Mouse (Mus musculus) intestine, postnatal 0 days (tissue): ENCODE results near the gene Rab3d. TPM values are rescaled to one million over a fixed set of nuclear protein-coding genes. Genes with fewer than 3 reads are reported as not detected.

Experiments
- ATAC-seq: fragments of 200-750 bp; cut with Nextera tagmentation; 2 replicates; pipeline ENCODE4 v1.8.0; 2017; ENCODE audit warnings: mild to moderate bottlenecking, moderate TSS enrichment, moderate library complexity
- H3K27ac ChIP-seq: fragments of 300-500 bp; sonication (generic); 2 replicates; pipeline ENCODE4 v1.5.1; 2014; ENCODE audit warnings: mild to moderate bottlenecking, low read depth, low read length, moderate library complexity
- H3K27me3 ChIP-seq: fragments of 300-500 bp; sonication (generic); replicated peaks from 2 replicates; pipeline ENCODE4 v1.6.1; 2014; ENCODE audit warnings: low read length, mixed read lengths; ENCODE audit not compliant: control insufficient read depth, insufficient read depth
- H3K36me3 ChIP-seq: fragments of 300-500 bp; sonication (generic); 2 replicates; pipeline ENCODE4 v1.6.1; 2014; ENCODE audit warnings: mild to moderate bottlenecking, moderate library complexity; ENCODE audit not compliant: control insufficient read depth, insufficient read depth
- H3K4me1 ChIP-seq: fragments of 300-500 bp; sonication (generic); replicated peaks from 2 replicates; pipeline ENCODE4 v1.6.1; 2014; ENCODE audit warnings: antibody characterized with exemption, low read length, mixed read lengths; ENCODE audit not compliant: control insufficient read depth, insufficient read depth
- H3K4me2 ChIP-seq: fragments of 300-500 bp; sonication (generic); replicated peaks from 2 replicates; pipeline ENCODE4 v1.6.1; 2014; ENCODE audit warnings: low read depth, mild to moderate bottlenecking, moderate library complexity
- H3K4me3 ChIP-seq: fragments of 300-500 bp; sonication (generic); 2 replicates; pipeline ENCODE4 v1.5.1; 2014; ENCODE audit warnings: low read depth, low read length
- H3K9ac ChIP-seq: fragments of 300-500 bp; sonication (generic); 2 replicates; pipeline ENCODE4 v1.6.1; 2014; ENCODE audit warnings: mild to moderate bottlenecking, low read depth, low read length
- H3K9me3 ChIP-seq: fragments of 300-500 bp; sonication (generic); 2 replicates; pipeline ENCODE4 v1.6.1; 2016; ENCODE audit warnings: mixed run types; ENCODE audit not compliant: control insufficient read depth
- CTCF ChIP-seq: sonication (generic); IDR thresholded peaks from 2 replicates; pipeline ENCODE4 v1.5.1; 2016; ENCODE audit warnings: low read depth, mild to moderate bottlenecking, control low read depth, antibody characterized with exemption, moderate library complexity
- WGBS: fragments of 180-500 bp; shearing (Covaris S2); extraction: QIAGEN DNeasy Blood & Tissue Kit; methylation state at CpG from one replicate; pipeline ENCODE4 v1.1.7; 2014; 5-methylcytosine and 5-hydroxymethylcytosine counted together
- polyA plus RNA-seq: library from polyadenylated mRNA; unstranded; fragments of >200 nt; fragmentation: Nextera tagmentation; extraction: Ambion mirVana; gene quantifications from 2 replicates; pipeline ENCODE4 v1.2.1, GENCODE M21; 2015

The Rab3d gene
- polyA plus RNA-seq, 1 experiment from 2014 or later: 19.9 TPM

DNA sequence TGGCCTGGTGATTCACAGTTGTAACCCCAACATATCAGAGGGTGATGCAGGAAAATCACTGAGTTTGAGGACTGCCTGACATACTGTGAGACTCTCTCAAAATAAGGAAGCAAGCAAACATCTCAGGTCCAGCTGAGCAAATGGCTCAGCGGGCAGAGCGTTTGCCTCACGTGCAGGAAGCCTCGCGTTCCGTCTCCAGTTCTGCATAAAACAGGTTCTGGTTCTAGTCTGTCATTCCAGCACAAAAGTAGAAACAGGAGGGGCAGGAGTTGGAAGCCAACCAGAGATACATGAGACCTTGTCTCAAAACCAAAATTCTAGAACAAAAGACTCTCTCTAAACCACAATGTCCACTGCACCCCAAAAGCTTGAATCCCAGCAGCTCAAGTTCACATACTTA, 8.8 kb upstream of the Rab3d start:
- ATAC-seq: no peak
- 2% methylated on average over 6 of the region's 6 CpGs for WGBS

DNA sequence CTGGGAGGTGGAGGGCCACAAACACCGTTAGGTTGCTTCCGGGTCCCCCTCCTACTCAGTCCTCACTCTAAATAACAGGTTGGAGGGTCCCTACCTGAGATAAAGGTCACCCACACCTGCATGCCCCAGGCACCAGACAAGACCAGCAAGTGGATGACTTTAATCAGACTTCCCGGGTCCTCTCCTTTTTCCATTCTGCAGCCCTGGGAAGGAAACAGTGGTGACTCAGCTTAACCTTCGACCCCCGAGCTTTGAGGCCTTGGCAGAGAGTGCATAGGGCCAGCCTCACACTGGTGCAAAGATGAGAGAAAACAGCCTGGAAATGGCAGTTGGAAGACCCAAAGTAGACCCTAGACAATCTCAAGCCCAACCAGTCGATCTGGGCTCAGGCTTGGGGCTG, 8.2 kb upstream of the Rab3d start:
- no peak for ATAC-seq
- H3K4me1 ChIP-seq: peaks cover 5% of the 10 kb centered on the region; the same call in 1 of the 2 replicates
- peak overlapping the region; percentile 70 for H3K4me2 ChIP-seq
- H3K27me3 ChIP-seq: no peaks in the 10 kb centered on the region
- no peaks in the 10 kb centered on the region for H3K9me3 ChIP-seq
- no peak for TF ChIP-seq CTCF
- no peaks in the 10 kb centered on the region; the same call in 1 of the 2 replicates for H3K36me3 ChIP-seq
- 50% methylated on average over 6 of the region's 6 CpGs for WGBS
- no peak overlapping the region for H3K9ac ChIP-seq
- peak overlapping the region; percentile 54; the same call in 1 of the 2 replicates for H3K4me3 ChIP-seq
- H3K27ac ChIP-seq: no peak overlapping the region; the same call in 1 of the 2 replicates

More for the DNA sequence above, 8.8 kb upstream of the Rab3d start:
- Histone ChIP-seq H3K27ac (peak overlapping the region; percentile 29; the same call in 1 of the 2 replicates), H3K36me3 (no peaks in the 10 kb centered on the region; the same call in 1 of the 2 replicates), H3K27me3 (no peaks in the 10 kb centered on the region), H3K4me3 (peak overlapping the region; percentile 54), H3K4me1 (peaks cover 5% of the 10 kb centered on the region; the same call in 1 of the 2 replicates), H3K9me3 (no peaks in the 10 kb centered on the region), H3K9ac (peak overlapping the region; percentile 50), H3K4me2 (peak overlapping the region; percentile 70)
- no peak for TF ChIP-seq CTCF

DNA sequence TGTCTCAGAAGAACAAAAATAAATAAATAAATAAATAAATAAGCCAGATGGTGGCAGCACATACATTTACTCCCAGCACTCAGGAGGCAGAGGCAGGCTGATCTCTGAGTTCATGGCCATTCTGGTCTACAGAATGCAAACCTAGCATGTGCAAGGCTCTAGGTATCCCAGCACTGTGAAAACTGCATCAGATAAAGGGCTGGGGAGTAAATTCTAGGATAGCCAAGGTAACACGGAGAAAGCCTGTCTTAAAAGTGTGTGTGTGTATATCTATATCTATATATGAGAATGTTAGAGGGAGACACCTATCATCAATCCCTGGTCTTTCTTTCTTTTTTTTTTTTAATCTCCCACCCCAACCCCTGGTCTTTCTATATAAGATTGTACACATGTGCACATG, 7.5 kb upstream of the Rab3d start:
- no peak for ATAC-seq
- H3K4me1 ChIP-seq: peaks cover 5% of the 10 kb centered on the region; the same call in 1 of the 2 replicates
- no peak overlapping the region for H3K4me3 ChIP-seq
- no peak for TF ChIP-seq CTCF
- H3K27me3 ChIP-seq: no peaks in the 10 kb centered on the region
- WGBS: 97% methylated on average over 1 of the region's 1 CpGs
- H3K27ac ChIP-seq: no peak overlapping the region
- H3K9ac ChIP-seq: no peak overlapping the region
- H3K4me2 ChIP-seq: no peak overlapping the region
- no peaks in the 10 kb centered on the region; the same call in 1 of the 2 replicates for H3K36me3 ChIP-seq
- H3K9me3 ChIP-seq: no peaks in the 10 kb centered on the region

DNA sequence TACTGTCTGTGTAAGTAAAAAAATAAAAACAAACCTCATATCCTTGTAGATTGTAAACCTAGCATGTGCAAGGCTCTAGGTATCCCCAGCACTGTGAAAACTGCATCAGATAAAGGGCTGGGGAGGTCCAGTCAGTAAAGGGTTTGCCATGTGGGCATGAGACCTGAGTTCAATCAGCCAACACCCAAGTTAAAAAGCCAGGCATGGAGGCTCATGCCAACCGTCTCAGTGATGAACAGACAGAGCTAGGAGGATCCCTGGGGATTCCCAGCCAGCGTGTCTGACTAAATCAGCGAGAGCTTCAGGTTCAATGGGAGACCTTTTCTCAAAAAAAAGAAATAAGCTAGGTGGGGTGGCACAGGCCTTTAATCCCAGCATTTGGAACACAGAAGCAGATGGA, 7.0 kb upstream of the Rab3d start:
- Histone ChIP-seq H3K4me2 (no peak overlapping the region), H3K36me3 (no peaks in the 10 kb centered on the region; the same call in 1 of the 2 replicates), H3K27ac (no peak overlapping the region), H3K4me3 (no peak overlapping the region), H3K4me1 (peaks cover 5% of the 10 kb centered on the region; the same call in 1 of the 2 replicates), H3K27me3 (no peaks in the 10 kb centered on the region), H3K9ac (no peak overlapping the region), H3K9me3 (no peaks in the 10 kb centered on the region)
- no peak for TF ChIP-seq CTCF
- WGBS: 94% methylated on average over 3 of the region's 3 CpGs
- ATAC-seq: no peak

DNA sequence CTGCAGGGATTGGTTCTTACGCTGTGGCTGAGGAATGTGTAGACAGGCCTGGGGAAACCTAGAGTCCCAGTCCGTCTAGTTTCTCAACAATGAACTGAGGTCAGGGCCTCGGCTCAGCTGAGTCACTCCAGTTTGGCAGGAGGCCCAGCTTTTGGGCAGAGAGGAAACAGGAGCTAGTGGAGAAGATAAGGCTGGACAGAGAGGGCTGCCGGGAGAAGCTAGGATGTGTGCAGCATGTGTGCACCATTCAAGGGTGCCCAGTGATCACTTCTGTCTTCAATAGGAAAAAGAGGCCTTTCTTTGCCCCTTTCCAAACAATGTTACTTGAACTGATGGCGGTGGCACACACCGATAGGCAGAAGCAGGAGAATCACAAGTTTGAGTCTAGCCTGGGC, 6.1 kb upstream of the Rab3d start:
- WGBS: 33% methylated on average over 6 of the region's 6 CpGs
- Histone ChIP-seq H3K4me3 (no peak overlapping the region), H3K27me3 (no peaks in the 10 kb centered on the region), H3K27ac (no peak overlapping the region), H3K4me2 (no peak overlapping the region), H3K9ac (no peak overlapping the region), H3K4me1 (peaks cover 5% of the 10 kb centered on the region; the same call in 1 of the 2 replicates), H3K9me3 (no peaks in the 10 kb centered on the region), H3K36me3 (no peaks in the 10 kb centered on the region; the same call in 1 of the 2 replicates)
- ATAC-seq: no peak
- no peak for TF ChIP-seq CTCF

DNA sequence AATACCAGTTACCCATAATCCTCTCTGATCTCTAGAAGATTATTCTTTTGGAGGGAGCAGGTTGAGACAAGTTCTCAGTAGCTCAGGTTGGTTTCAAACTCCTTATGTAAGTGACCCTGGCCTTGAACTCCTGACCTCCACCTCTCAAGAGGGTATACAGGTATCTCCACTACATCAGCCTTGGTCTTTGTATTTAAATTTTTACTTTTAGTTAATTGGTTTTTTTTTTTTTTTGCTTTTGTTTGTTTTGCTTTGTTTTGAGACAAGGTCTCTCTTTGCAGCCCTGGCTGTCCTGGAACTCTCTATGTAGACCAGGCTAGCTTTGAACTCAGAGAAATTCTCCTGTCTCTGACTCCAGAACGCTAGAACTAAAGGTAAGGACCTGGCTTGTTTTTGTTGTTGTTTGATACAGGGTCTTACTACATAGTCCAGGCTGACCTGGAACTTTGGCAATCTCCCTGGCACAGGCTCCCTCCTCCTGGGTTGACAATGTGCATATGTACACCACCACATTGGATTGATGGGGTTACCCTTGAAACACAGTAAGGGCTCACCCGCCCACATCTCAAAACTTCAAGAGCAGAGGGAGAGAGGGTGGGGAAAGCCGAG, 5.6 kb upstream of the Rab3d start:
- no peak overlapping the region for H3K4me2 ChIP-seq
- no peak overlapping the region for H3K27ac ChIP-seq
- ATAC-seq: no peak
- H3K4me3 ChIP-seq: no peak overlapping the region
- H3K4me1 ChIP-seq: peaks cover 5% of the 10 kb centered on the region; the same call in 1 of the 2 replicates
- WGBS: 48% methylated on average over 3 of the region's 3 CpGs
- no peaks in the 10 kb centered on the region for H3K9me3 ChIP-seq
- no peak overlapping the region for H3K9ac ChIP-seq
- no peaks in the 10 kb centered on the region for H3K27me3 ChIP-seq
- no peaks in the 10 kb centered on the region; the same call in 1 of the 2 replicates for H3K36me3 ChIP-seq
- no peak for TF ChIP-seq CTCF
